Mouse (Mus musculus): ENCODE results near the gene Klhl29. TPM values are rescaled to one million over a fixed set of nuclear protein-coding genes. Genes with fewer than 3 reads are reported as not detected.

Gene Klhl29
- polyA plus RNA-seq, 1 experiment from 2014 or later, result 9.5 TPM

DNA sequence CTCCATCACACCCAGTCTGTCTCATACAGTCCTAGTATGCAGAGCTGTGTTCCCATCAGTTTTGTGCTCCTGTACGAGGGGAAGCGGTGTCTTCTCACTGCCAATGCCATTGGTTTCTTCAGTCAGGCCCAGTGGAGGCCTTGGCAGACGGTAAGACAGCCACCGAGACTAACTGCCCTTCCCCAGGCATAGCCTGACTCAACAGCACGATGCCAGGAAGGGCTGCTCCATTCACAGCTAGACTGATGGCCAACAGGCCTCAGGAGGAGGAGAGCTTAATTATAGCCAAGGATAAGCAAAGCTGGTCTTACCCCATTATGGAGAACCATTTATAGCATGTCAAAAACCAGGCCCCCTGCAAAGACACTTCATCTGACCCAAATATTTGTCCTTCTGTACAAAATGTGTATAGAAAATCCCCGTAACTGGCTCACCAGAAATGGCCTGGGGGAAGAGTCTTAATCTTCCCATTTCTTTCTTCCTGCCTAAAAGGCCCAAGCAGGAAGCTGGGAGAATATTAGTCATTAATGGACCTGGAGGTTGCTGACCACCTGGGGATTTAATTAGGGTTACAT is 44.9 kb downstream of the Klhl29 start:
- H3K9me3 ChIP-seq (ENCODE audit: control insufficient read depth, low read length), result no peaks in the 10 kb centered on the region
- 64% methylated on average over 6 of the region's 6 CpGs for WGBS
- peaks cover 17% of the 10 kb centered on the region for H3K4me1 ChIP-seq (ENCODE audit: control insufficient read depth, insufficient read depth, low read length)
- H3K4me2 ChIP-seq (ENCODE audit: low read length), result no peak overlapping the region
- H3K36me3 ChIP-seq (ENCODE audit: control insufficient read depth, insufficient read depth, low read length), result 0 out of 2 replicates have a peak, but pooled peaks cover 2% of the 10 kb centered on the region
- no peak for ATAC-seq (ENCODE audit: low FRiP score, low TSS enrichment)
- no peak overlapping the region for H3K27ac ChIP-seq (replicated peaks; ENCODE audit: low read depth, low read length)
- H3K4me3 ChIP-seq (replicated peaks; ENCODE audit: low read depth, low read length), result no peak overlapping the region
- no peak overlapping the region for H3K9ac ChIP-seq (replicated peaks; ENCODE audit: low read length)
- H3K27me3 ChIP-seq (ENCODE audit: control insufficient read depth, insufficient read depth, low read length), result no peaks in the 10 kb centered on the region
- no peak for DNase-seq

DNA sequence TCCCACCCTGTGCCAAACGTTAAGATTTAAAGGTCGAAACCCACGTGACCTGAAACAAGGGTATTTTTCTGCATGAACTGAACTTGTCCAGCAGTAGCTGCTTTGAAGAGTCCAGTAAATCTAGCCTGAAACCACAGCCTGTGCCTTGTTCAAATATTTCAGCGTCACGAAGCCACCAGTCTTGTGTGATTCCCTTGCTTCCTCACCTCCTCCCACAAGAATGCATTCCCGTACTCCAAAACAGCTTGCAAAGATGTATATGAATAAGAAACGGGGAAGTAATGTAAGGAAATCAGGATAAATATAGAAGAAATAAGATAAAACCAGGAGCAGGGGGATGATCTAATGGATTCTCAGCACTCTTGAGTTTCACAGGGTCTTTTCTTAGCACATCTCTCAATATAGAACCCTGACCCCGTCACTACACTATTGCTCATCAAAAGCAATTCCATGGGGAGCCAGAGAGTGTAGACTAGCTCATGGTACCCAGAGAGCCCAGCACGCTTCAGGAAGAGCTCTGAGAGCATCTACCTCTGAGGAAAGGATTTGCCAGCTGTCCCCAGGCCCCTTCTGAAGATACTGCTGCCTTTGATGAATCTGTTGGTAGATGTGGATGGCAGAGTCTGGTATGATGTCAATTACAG is 52.9 kb downstream of the Klhl29 start:
- no peaks in the 10 kb centered on the region for H3K4me1 ChIP-seq (ENCODE audit: control insufficient read depth, insufficient read depth, low read length)
- H3K4me3 ChIP-seq (replicated peaks; ENCODE audit: low read depth, low read length), result no peak overlapping the region
- 93% methylated on average over 9 of the region's 9 CpGs for WGBS
- DNase-seq (no peak), ATAC-seq (ENCODE audit: low FRiP score, low TSS enrichment) (no peak)
- H3K9me3 ChIP-seq (ENCODE audit: control insufficient read depth, low read length), result no peaks in the 10 kb centered on the region
- no peak overlapping the region for H3K27ac ChIP-seq (replicated peaks; ENCODE audit: low read depth, low read length)
- H3K36me3 ChIP-seq (ENCODE audit: control insufficient read depth, insufficient read depth, low read length), result 0 out of 2 replicates have a peak, but pooled peaks cover 2% of the 10 kb centered on the region
- no peaks in the 10 kb centered on the region for H3K27me3 ChIP-seq (ENCODE audit: control insufficient read depth, insufficient read depth, low read length)
- H3K4me2 ChIP-seq (ENCODE audit: low read length), result no peak overlapping the region
- no peak overlapping the region for H3K9ac ChIP-seq (replicated peaks; ENCODE audit: low read length)

DNA sequence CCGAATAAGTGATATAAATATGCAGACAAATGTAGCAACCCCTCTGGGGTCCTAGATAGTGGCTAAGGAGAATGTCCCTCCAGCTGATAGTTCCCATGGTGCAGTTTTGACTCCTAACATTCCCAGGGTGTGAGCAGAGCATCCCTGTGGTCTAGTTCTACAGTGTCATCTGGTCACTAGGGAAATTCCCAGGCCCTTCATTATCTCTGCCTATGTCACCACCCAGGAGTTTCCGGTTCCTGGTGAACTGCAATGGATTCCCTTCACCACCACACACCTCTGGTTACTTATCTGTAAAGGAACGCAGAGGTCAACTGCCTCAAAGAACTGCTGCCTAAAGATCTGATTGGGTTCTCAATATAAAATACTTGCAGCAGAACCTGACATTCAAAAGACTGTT is 54.5 kb downstream of the Klhl29 start:
- Histone ChIP-seq H3K4me3 (replicated peaks; ENCODE audit: low read depth, low read length) (no peak overlapping the region), H3K9me3 (ENCODE audit: control insufficient read depth, low read length) (no peaks in the 10 kb centered on the region), H3K27me3 (ENCODE audit: control insufficient read depth, insufficient read depth, low read length) (no peaks in the 10 kb centered on the region), H3K4me2 (ENCODE audit: low read length) (no peak overlapping the region), H3K36me3 (ENCODE audit: control insufficient read depth, insufficient read depth, low read length) (no peaks in the 10 kb centered on the region), H3K27ac (replicated peaks; ENCODE audit: low read depth, low read length) (no peak overlapping the region), H3K9ac (replicated peaks; ENCODE audit: low read length) (no peak overlapping the region), H3K4me1 (ENCODE audit: control insufficient read depth, insufficient read depth, low read length) (no peaks in the 10 kb centered on the region)
- DNase-seq, result no peak
- 93% methylated on average over 3 of the region's 3 CpGs for WGBS
- no peak for ATAC-seq (ENCODE audit: low FRiP score, low TSS enrichment)

DNA sequence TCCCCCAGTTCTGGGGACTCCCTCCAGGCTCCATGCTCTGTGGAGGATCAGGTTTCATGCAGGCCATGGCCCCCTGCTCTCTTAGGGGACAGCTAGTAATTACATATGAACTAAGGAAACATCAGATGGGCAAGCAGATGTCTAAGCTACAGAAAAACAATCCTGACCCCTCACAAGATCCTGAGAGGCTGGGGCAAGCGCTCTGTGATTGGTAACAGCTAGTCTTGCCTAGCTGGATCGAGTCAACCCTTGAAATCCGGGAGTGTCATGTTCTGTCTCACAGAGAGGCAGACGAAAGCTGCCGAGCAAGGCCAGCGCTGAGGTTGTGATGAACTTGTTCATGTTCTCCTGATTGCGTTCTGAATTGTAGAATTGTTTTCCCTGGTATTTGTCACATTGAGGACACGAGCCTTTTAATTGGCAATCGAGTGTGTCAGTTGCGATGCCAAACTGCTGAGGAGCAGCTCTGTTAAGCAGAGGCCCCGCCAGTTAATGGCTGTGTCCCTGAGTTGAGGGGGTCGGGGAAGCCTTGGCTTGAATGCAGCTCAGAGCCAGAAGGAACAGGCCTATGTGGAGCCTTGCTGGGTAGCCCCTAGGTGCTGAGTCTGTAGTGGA is 56.0 kb downstream of the Klhl29 start:
- H3K27me3 ChIP-seq (ENCODE audit: control insufficient read depth, insufficient read depth, low read length), result no peaks in the 10 kb centered on the region
- no peaks in the 10 kb centered on the region for H3K36me3 ChIP-seq (ENCODE audit: control insufficient read depth, insufficient read depth, low read length)
- no peak overlapping the region for H3K27ac ChIP-seq (replicated peaks; ENCODE audit: low read depth, low read length)
- DNase-seq, result no peak
- WGBS, result 46% methylated on average over 12 of the region's 12 CpGs
- no peaks in the 10 kb centered on the region for H3K4me1 ChIP-seq (ENCODE audit: control insufficient read depth, insufficient read depth, low read length)
- no peak overlapping the region for H3K4me3 ChIP-seq (replicated peaks; ENCODE audit: low read depth, low read length)
- no peaks in the 10 kb centered on the region for H3K9me3 ChIP-seq (ENCODE audit: control insufficient read depth, low read length)
- no peak for ATAC-seq (ENCODE audit: low FRiP score, low TSS enrichment)
- H3K4me2 ChIP-seq (ENCODE audit: low read length), result no peak overlapping the region
- H3K9ac ChIP-seq (replicated peaks; ENCODE audit: low read length), result no peak overlapping the region

DNA sequence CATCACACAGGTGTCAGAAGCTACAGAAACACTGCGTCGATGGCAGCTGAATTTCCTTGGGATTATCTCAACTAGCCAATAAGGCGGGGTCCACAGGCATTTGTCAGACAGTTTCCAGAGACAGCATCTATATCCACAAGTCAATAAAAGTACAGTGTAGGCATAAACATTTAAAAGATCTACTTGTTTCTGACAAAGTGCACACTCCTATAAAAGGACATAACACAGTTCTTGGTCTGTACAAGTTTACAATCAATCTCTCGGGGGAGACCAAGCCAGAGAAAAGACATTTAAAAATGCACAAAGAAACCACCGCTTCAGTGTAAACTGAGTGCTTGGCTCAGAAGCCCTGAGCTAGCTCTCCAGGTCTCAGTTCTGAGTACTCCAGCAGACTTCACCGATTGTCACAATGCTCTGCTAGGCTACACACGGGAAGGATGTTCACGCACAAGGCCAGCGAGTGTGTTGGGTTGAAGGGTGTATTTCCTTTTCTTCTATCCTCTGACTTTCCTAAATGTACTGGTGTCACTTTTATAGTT is 59.4 kb downstream of the Klhl29 start:
- H3K4me1 ChIP-seq (ENCODE audit: control insufficient read depth, insufficient read depth, low read length), result no peaks in the 10 kb centered on the region
- DNase-seq (no peak), ATAC-seq (ENCODE audit: low FRiP score, low TSS enrichment) (no peak)

DNA sequence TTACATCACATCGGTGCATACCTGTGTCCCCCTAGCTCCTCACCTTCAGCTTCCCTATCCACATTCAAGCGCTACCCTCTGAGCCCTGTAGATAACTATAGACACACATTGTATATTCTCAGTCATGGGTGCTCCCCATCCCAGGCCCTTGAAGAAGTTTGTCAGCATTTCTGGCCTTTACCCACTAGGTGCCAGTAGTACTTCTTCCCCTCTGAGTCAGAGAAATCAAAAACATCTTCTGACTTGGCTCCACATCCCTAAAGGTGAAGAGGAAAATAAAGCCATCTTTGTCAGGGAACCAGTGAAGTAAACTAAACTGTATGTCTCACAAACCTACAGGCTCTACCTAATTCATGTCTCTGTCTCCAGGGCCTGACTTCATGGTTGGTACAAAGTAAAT is 67.6 kb downstream of the Klhl29 start:
- H3K27me3 ChIP-seq (ENCODE audit: control insufficient read depth, insufficient read depth, low read length), result no peaks in the 10 kb centered on the region
- 86% methylated on average over 2 of the region's 2 CpGs for WGBS
- DNase-seq, result peak; percentile 41
- no peak overlapping the region for H3K4me3 ChIP-seq (replicated peaks; ENCODE audit: low read depth, low read length)
- no peaks in the 10 kb centered on the region for H3K9me3 ChIP-seq (ENCODE audit: control insufficient read depth, low read length)
- H3K4me2 ChIP-seq (ENCODE audit: low read length), result no peak overlapping the region
- 0 out of 2 replicates have a peak, but pooled peaks cover 4% of the 10 kb centered on the region for H3K36me3 ChIP-seq (ENCODE audit: control insufficient read depth, insufficient read depth, low read length)
- no peaks in the 10 kb centered on the region for H3K4me1 ChIP-seq (ENCODE audit: control insufficient read depth, insufficient read depth, low read length)
- no peak overlapping the region for H3K9ac ChIP-seq (replicated peaks; ENCODE audit: low read length)
- no peak overlapping the region for H3K27ac ChIP-seq (replicated peaks; ENCODE audit: low read depth, low read length)
- ATAC-seq (ENCODE audit: low FRiP score, low TSS enrichment), result no peak

More for the DNA sequence above, 59.4 kb downstream of the Klhl29 start:
- Histone ChIP-seq H3K36me3 (ENCODE audit: control insufficient read depth, insufficient read depth, low read length) (0 out of 2 replicates have a peak, but pooled peaks cover under 1% of the 10 kb centered on the region), H3K9ac (replicated peaks; ENCODE audit: low read length) (no peak overlapping the region), H3K27me3 (ENCODE audit: control insufficient read depth, insufficient read depth, low read length) (no peaks in the 10 kb centered on the region), H3K4me2 (ENCODE audit: low read length) (no peak overlapping the region), H3K27ac (replicated peaks; ENCODE audit: low read depth, low read length) (no peak overlapping the region), H3K9me3 (ENCODE audit: control insufficient read depth, low read length) (no peaks in the 10 kb centered on the region), H3K4me3 (replicated peaks; ENCODE audit: low read depth, low read length) (no peak overlapping the region)
- WGBS, result 91% methylated on average over 9 of the region's 9 CpGs

DNA sequence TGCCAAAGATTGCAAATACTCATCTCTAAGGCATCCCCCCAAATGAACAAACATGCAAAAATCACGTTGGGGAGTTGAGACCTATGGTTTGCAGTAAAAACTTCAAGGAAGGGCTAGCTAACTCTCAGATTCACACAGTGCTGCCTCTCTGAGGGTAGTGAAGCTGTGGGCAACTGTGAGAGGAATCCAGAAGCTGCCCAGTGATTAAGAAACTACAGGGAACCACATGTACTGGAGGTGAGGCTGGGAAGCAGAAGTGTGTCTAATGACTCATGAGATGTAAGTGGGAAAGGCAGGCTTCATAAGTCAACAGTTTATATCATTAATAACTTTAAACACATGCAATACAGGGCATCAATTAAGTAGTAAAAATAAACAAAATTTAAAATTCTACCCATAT is 70.0 kb downstream of the Klhl29 start:
- Histone ChIP-seq H3K4me3 (replicated peaks; ENCODE audit: low read depth, low read length) (no peak overlapping the region), H3K9me3 (ENCODE audit: control insufficient read depth, low read length) (no peaks in the 10 kb centered on the region), H3K9ac (replicated peaks; ENCODE audit: low read length) (no peak overlapping the region), H3K36me3 (ENCODE audit: control insufficient read depth, insufficient read depth, low read length) (no peaks in the 10 kb centered on the region), H3K27ac (replicated peaks; ENCODE audit: low read depth, low read length) (no peak overlapping the region), H3K27me3 (ENCODE audit: control insufficient read depth, insufficient read depth, low read length) (no peaks in the 10 kb centered on the region), H3K4me1 (ENCODE audit: control insufficient read depth, insufficient read depth, low read length) (no peaks in the 10 kb centered on the region), H3K4me2 (ENCODE audit: low read length) (no peak overlapping the region)
- no peak for ATAC-seq (ENCODE audit: low FRiP score, low TSS enrichment)
- no peak for DNase-seq
- WGBS, result 56% methylated on average over 1 of the region's 1 CpGs

DNA sequence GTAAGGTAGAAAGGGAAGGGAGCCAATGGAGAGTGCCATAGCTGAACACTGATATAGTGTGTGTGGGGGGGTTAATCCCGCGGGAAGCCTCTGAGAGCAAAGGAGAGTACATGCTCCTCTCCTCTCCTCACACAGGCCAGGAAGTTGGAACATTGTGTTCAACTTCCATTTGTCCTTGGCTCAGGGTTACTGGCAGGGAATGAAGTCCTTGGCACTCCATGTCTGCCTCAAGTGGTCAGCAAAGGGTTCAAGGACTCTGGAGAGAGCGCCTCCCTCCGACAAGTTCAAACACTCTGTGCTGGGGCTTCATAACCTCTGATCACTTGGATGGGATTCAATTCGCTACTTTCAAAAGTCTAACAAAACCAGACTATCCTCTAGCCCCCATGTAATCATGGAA is 71.6 kb downstream of the Klhl29 start:
- Histone ChIP-seq H3K4me1 (ENCODE audit: control insufficient read depth, insufficient read depth, low read length) (no peaks in the 10 kb centered on the region), H3K4me2 (ENCODE audit: low read length) (no peak overlapping the region), H3K27ac (replicated peaks; ENCODE audit: low read depth, low read length) (no peak overlapping the region), H3K4me3 (replicated peaks; ENCODE audit: low read depth, low read length) (no peak overlapping the region), H3K9me3 (ENCODE audit: control insufficient read depth, low read length) (no peaks in the 10 kb centered on the region), H3K27me3 (ENCODE audit: control insufficient read depth, insufficient read depth, low read length) (no peaks in the 10 kb centered on the region), H3K36me3 (ENCODE audit: control insufficient read depth, insufficient read depth, low read length) (no peaks in the 10 kb centered on the region), H3K9ac (replicated peaks; ENCODE audit: low read length) (no peak overlapping the region)
- DNase-seq (no peak), ATAC-seq (ENCODE audit: low FRiP score, low TSS enrichment) (no peak)
- WGBS, result 91% methylated on average over 5 of the region's 5 CpGs

Data from midbrain, embryonic 14.5 days (tissue).